Mouse (Mus musculus) lung, postnatal 0 days (tissue): ENCODE results near the gene 2010003K11Rik. TPM values are rescaled to one million over a fixed set of nuclear protein-coding genes. Genes with fewer than 3 reads are reported as not detected.
A peak's percentile ranks its signal among the peaks of the same experiment; 100 is the strongest.

Source experiments
- ATAC-seq: fragments of 200-750 bp; cut with Nextera tagmentation; 2 replicates; pipeline ENCODE4 v1.8.0; 2017; ENCODE audit warnings: moderate library complexity
- DNase-seq: peaks from one replicate; pipeline ENCODE4 v3.0.0-alpha.2; 2016; ENCODE audit warnings: low spot score
- H3K27ac ChIP-seq: fragments of 300-500 bp; sonication (generic); 2 replicates; pipeline ENCODE4 v1.5.1; 2014; ENCODE audit warnings: antibody characterized with exemption, mild to moderate bottlenecking, low read length, mixed read lengths
- H3K27me3 ChIP-seq: fragments of 300-500 bp; sonication (generic); replicated peaks from 2 replicates; pipeline ENCODE4 v1.6.1; 2014; ENCODE audit warnings: low read length, mixed read lengths; ENCODE audit not compliant: insufficient read depth
- H3K36me3 ChIP-seq: fragments of 300-500 bp; sonication (generic); 2 replicates; pipeline ENCODE4 v1.6.1; 2014; ENCODE audit warnings: low read length, mixed read lengths; ENCODE audit not compliant: insufficient read depth
- H3K4me1 ChIP-seq: fragments of 300-500 bp; sonication (generic); 2 replicates; pipeline ENCODE4 v1.6.1; 2014; ENCODE audit warnings: antibody characterized with exemption, low read depth, low read length, mixed read lengths; ENCODE audit not compliant: insufficient read depth
- H3K4me2 ChIP-seq: fragments of 300-500 bp; sonication (generic); replicated peaks from 2 replicates; pipeline ENCODE4 v1.6.1; 2014; ENCODE audit warnings: low read depth, mild to moderate bottlenecking, low read length, moderate library complexity, mixed read lengths
- H3K4me3 ChIP-seq: fragments of 300-500 bp; sonication (generic); 2 replicates; pipeline ENCODE4 v1.5.1; 2014; ENCODE audit warnings: low read depth, low read length
- H3K9ac ChIP-seq: fragments of 300-500 bp; sonication (generic); replicated peaks from 2 replicates; pipeline ENCODE4 v1.6.1; 2014; ENCODE audit warnings: low read depth, mild to moderate bottlenecking
- H3K9me3 ChIP-seq: fragments of 300-500 bp; sonication (generic); 2 replicates; pipeline ENCODE4 v1.6.1; 2016; ENCODE audit warnings: low read length, mixed read lengths
- CTCF ChIP-seq: IDR thresholded peaks from 2 replicates; pipeline ENCODE4 v1.5.1; 2016; ENCODE audit warnings: antibody characterized with exemption, mild to moderate bottlenecking
- EP300 ChIP-seq: IDR thresholded peaks from 2 replicates; pipeline ENCODE4 v1.6.1; 2016; ENCODE audit warnings: antibody characterized with exemption, mild to moderate bottlenecking, control low read depth
- WGBS: fragments of 180-500 bp; shearing (Covaris S2); extraction: QIAGEN DNeasy Blood & Tissue Kit; methylation state at CpG from one replicate; pipeline ENCODE4 v1.1.7; 2014; 5-methylcytosine and 5-hydroxymethylcytosine counted together
- polyA plus RNA-seq: library from polyadenylated mRNA; unstranded; fragments of >200 nt; fragmentation: Nextera tagmentation; extraction: Ambion mirVana; gene quantifications from 2 replicates; pipeline ENCODE4 v1.2.1, GENCODE M21; 2015

2010003K11Rik gene
- polyA plus RNA-seq, 1 experiment from 2014 or later, result 0.20 TPM

DNA sequence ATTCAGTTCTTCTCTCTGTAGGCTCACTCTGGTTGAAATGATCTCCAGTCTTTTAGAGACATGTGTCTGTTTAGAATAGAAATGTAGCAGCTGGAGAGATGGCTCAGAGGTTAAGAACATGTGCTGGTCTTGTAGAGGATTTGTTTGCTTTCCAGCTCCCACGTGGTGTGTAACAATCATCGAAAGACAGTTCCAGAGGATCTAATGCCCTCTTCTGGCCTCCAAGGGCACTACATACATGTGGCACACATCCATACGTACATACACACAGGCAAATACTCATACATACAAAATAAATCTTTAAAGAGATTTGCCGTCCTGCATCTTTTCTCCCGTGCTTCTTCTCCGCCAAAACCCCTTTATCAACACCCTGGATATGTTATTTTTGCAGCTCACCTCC lies 41.9 kb upstream of the 2010003K11Rik start:
- Histone ChIP-seq H3K9me3 (no peaks in the 10 kb centered on the region), H3K9ac (no peak overlapping the region), H3K27ac (no peak overlapping the region), H3K36me3 (no peaks in the 10 kb centered on the region), H3K4me2 (no peak overlapping the region), H3K4me1 (no peaks in the 10 kb centered on the region), H3K4me3 (no peak overlapping the region), H3K27me3 (no peaks in the 10 kb centered on the region)
- 87% methylated on average over 6 of the region's 6 CpGs for WGBS
- TF ChIP-seq EP300 (no peak), CTCF (peak; percentile 40)
- DNase-seq (no peak), ATAC-seq (no peak)

DNA sequence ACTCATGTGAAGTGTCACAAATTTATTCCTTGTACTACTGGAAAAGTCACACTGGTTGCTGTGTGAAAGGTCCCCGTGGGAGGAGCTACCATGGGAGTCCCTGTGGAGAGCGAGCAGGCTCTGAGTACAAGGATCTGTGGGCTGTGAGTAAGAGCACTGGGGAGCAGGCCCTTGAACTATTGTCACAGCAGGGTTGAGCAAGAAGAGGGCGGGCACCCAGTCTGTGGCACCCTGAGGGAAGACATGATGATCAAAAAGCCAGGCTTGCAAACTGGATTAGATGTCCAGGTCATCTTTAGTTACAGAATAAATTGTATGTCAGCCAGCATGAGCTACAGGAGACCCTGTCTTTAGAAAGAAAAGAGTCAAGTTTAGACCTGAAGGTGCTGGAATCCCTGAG lies 38.2 kb upstream of the 2010003K11Rik start:
- no peaks in the 10 kb centered on the region for H3K4me1 ChIP-seq
- H3K9ac ChIP-seq, result no peak overlapping the region
- no peak overlapping the region for H3K4me2 ChIP-seq
- no peaks in the 10 kb centered on the region for H3K36me3 ChIP-seq
- WGBS, result 41% methylated on average over 3 of the region's 3 CpGs
- no peaks in the 10 kb centered on the region for H3K27me3 ChIP-seq
- H3K27ac ChIP-seq, result no peak overlapping the region
- no peaks in the 10 kb centered on the region for H3K9me3 ChIP-seq
- no peak overlapping the region for H3K4me3 ChIP-seq
- TF ChIP-seq CTCF, result no peak
- TF ChIP-seq EP300, result no peak
- ATAC-seq (peak; percentile 87), DNase-seq (peak; percentile 78)

DNA sequence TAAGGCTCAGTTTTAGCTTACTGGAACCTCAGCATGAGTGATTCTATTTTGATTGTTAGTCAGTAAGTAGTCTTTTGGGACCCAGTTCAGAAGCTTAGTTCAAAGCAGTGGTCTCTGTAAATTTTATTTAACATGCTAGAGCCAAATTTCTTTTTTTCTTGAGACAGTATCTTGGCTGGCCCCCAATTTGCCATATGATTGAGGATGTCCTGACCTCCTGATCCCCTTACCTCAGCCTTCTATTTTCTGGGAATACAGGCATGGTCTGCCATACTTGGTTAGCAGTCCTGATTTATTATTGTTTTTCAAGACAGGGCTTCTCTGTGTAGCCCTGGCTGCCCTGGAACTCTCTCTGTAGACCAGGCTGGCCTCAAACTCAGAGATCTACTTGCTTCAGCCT lies 37.5 kb upstream of the 2010003K11Rik start:
- Histone ChIP-seq H3K4me1 (no peaks in the 10 kb centered on the region), H3K9me3 (no peaks in the 10 kb centered on the region), H3K4me2 (no peak overlapping the region), H3K36me3 (no peaks in the 10 kb centered on the region), H3K27me3 (no peaks in the 10 kb centered on the region), H3K9ac (no peak overlapping the region), H3K27ac (no peak overlapping the region), H3K4me3 (no peak overlapping the region)
- no peak for TF ChIP-seq CTCF
- no peak for TF ChIP-seq EP300
- DNase-seq, result no peak
- ATAC-seq, result no peak

DNA sequence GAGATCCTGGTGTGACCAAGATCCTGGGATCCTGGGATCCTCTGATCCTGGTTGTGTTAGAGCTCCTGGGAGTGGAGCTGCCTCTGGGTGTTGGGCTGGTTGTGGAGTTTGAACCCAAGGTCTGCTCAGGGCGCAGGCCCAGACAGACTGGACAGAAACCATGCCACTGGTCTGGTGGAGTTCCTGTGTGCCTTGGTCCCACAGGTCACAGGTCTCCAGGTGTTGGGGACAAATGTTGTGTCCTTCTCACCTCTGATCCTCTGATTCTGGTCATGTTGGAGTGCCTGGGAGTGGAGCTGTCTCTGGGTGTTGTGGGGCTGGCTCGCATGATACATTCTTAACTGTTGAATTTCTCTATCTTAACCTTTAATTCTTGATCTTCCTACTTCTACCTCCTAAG lies 36.3 kb upstream of the 2010003K11Rik start:
- Histone ChIP-seq H3K9me3 (no peaks in the 10 kb centered on the region), H3K27me3 (no peaks in the 10 kb centered on the region), H3K4me2 (no peak overlapping the region), H3K9ac (no peak overlapping the region), H3K4me3 (no peak overlapping the region), H3K36me3 (no peaks in the 10 kb centered on the region), H3K4me1 (no peaks in the 10 kb centered on the region), H3K27ac (no peak overlapping the region)
- WGBS, result 92% methylated on average over 2 of the region's 2 CpGs
- no peak for TF ChIP-seq CTCF
- no peak for TF ChIP-seq EP300
- DNase-seq (no peak), ATAC-seq (no peak)

DNA sequence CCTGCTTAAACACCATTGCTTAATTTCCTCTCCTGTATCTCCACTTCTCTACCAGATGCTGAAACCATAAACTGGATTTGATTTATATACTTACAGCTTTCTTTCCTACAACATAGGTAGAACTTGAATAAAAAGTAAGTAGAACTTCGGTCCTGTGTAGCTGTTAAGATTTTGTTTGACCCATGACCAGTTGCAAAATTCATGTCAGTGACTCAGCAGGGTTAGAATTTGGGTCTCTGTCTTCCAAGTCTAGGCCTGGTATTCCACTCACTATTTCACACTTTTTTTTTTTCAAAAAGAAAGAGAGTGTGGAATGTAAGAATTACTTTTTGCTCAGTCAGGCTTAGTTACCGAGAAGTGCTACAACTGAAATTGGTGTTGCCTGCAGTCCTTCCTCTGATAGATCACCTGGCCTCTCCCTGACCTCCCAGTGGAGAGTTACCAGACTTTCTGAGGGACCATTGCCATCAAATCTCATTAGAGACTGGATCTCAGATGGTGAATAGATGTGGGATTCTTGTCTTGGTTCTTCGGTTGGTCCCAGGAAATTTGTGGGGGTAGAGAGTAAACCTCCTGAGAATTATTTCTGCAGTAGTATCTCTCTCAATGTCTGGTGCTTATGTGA lies 23.2 kb upstream of the 2010003K11Rik start:
- H3K36me3 ChIP-seq, result no peaks in the 10 kb centered on the region
- H3K9ac ChIP-seq, result no peak overlapping the region
- ATAC-seq, result no peak
- H3K9me3 ChIP-seq, result no peaks in the 10 kb centered on the region
- WGBS, result 80% methylated on average over 3 of the region's 3 CpGs
- no peaks in the 10 kb centered on the region for H3K27me3 ChIP-seq
- TF ChIP-seq EP300 (no peak), CTCF (no peak)
- no peak overlapping the region for H3K27ac ChIP-seq
- no peak overlapping the region for H3K4me3 ChIP-seq
- DNase-seq, result no peak
- no peaks in the 10 kb centered on the region for H3K4me1 ChIP-seq
- H3K4me2 ChIP-seq, result no peak overlapping the region

DNA sequence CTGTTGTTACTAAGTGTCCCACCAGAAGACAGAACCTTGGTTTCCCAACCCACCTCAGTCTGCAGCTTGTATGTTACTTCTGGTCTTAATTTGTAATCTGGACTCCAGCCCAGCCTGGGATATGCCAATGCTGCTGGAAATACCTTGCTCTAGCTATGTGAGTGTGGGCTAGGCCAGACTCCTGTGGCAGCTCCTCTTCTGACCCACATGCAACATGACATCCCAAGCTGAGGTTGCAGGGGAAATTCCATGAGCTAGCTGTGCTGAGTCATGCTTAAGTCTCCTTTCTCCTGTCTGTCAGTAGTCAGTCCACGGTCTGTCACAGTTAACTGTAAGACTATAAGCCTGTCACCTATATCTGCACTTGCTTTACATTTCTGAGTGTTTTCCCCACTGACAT lies 19.1 kb upstream of the 2010003K11Rik start:
- H3K36me3 ChIP-seq, result no peaks in the 10 kb centered on the region
- H3K27ac ChIP-seq, result no peak overlapping the region
- 65% methylated on average over 1 of the region's 1 CpGs for WGBS
- H3K9ac ChIP-seq, result no peak overlapping the region
- ATAC-seq (no peak), DNase-seq (no peak)
- H3K4me2 ChIP-seq, result no peak overlapping the region
- H3K4me3 ChIP-seq, result no peak overlapping the region
- no peaks in the 10 kb centered on the region for H3K9me3 ChIP-seq
- TF ChIP-seq CTCF, result no peak
- TF ChIP-seq EP300, result no peak
- H3K4me1 ChIP-seq, result no peaks in the 10 kb centered on the region; the same call in 1 of the 2 replicates
- H3K27me3 ChIP-seq, result no peaks in the 10 kb centered on the region

DNA sequence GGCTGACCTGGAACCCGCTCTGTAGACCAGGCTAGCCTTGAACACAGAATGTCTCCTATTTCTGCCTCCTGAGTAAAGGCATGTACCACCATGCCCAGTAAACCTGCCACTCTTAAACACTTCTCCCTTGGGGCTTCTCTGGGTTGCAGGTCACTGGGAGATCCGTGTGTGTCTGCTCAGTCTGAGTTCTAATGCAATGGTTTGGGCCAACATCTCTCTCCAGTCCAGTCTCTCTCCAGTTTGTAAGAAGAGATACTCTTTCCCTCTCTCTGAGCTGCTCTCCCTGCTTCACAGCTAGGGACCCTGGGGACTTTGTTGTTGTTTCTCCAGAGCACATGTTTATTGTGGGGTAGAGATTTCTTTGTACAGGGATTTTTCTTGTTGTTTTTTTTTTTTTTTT lies 17.9 kb upstream of the 2010003K11Rik start:
- Histone ChIP-seq H3K4me3 (no peak overlapping the region), H3K4me1 (no peaks in the 10 kb centered on the region; the same call in 1 of the 2 replicates), H3K27ac (no peak overlapping the region), H3K27me3 (no peaks in the 10 kb centered on the region), H3K9me3 (no peaks in the 10 kb centered on the region), H3K4me2 (no peak overlapping the region), H3K9ac (no peak overlapping the region), H3K36me3 (no peaks in the 10 kb centered on the region)
- DNase-seq, result no peak
- no peak for ATAC-seq
- TF ChIP-seq CTCF, result no peak
- no peak for TF ChIP-seq EP300
- 43% methylated on average over 2 of the region's 2 CpGs for WGBS
